Mouse (Mus musculus): ENCODE results near the gene Prpf39. TPM values are rescaled to one million over a fixed set of nuclear protein-coding genes. Genes with fewer than 3 reads are reported as not detected.
A peak's percentile ranks its signal among the peaks of the same experiment; 100 is the strongest.

Gene Prpf39
- polyA plus RNA-seq, 1 experiment, result 5.2 TPM

GRCm38 (mm10) chr12:65074651-65075050 lies 38.5 kb downstream of the Prpf39 start:
- TF ChIP-seq POLR2A (IDR thresholded peaks at IDR 0.05; ENCODE audit: control insufficient read depth, low read depth, low read length) (no peak), CTCF (IDR thresholded peaks at IDR 0.05; ENCODE audit: control insufficient read depth, insufficient read depth, insufficient replicate concordance, low read depth, low read length) (no peak)
- no peak overlapping the region for H3K27ac ChIP-seq (ENCODE audit: control insufficient read depth, insufficient read depth, low read depth, low read length)
- H3K27me3 ChIP-seq (ENCODE audit: control insufficient read depth, insufficient read depth, low read length), result no peaks in the 10 kb centered on the region

DNA sequence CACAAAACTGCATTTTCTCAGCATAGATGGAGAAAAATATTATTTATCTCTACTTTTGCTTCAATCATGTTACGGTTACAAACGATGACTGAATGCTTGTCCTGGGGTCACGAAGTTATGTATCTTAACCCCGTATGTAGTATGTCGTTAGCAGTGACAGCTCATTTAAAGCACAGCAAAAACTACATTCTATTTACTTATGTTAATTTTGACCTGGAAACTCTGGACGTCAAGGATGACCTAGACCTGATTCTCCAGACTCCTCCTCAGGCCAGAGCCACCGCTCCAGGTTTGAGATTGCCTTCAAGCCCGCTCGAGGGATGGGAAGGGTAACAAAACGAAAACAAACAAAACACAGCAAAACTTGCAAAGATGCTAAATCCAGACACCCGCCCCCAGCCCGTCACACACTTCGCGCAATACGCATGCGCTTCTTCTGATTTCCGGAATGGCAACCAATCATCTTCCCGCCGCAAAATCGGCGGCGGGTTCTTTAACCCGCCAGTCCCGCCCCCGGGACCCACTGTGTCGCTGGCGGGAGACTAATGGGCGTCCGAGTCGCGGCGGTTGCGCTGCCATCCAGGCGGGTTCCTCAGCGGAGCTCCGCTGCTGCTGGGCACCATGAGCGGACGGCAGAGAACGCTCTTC lies 39.1 kb downstream of the Prpf39 start, which contains the start of gene Fancm:
Fancm (plus strand) TSS at position 519 of the 648 bp plus-strand sequence.
- Histone ChIP-seq H3K4me3 (ENCODE audit: control insufficient read depth, low read depth, low read length) (peak within 1 kb of the TSS; percentile 97), H3K27ac (ENCODE audit: control insufficient read depth, insufficient read depth, low read depth, low read length) (peak within 1 kb of the TSS; percentile 82), H3K27me3 (ENCODE audit: control insufficient read depth, insufficient read depth, low read length) (no peaks in the 10 kb centered on the region)

More at GRCm38 (mm10) chr12:65074651-65075050, 38.5 kb downstream of the Prpf39 start:
- H3K36me3 ChIP-seq (ENCODE audit: control insufficient read depth, insufficient read depth, low read length), result no peaks in the 10 kb centered on the region
- peaks cover 13% of the 10 kb centered on the region for H3K4me1 ChIP-seq (ENCODE audit: control insufficient read depth, insufficient read depth, low read length)
- H3K4me3 ChIP-seq (ENCODE audit: control insufficient read depth, low read depth, low read length), result no peak overlapping the region

DNA sequence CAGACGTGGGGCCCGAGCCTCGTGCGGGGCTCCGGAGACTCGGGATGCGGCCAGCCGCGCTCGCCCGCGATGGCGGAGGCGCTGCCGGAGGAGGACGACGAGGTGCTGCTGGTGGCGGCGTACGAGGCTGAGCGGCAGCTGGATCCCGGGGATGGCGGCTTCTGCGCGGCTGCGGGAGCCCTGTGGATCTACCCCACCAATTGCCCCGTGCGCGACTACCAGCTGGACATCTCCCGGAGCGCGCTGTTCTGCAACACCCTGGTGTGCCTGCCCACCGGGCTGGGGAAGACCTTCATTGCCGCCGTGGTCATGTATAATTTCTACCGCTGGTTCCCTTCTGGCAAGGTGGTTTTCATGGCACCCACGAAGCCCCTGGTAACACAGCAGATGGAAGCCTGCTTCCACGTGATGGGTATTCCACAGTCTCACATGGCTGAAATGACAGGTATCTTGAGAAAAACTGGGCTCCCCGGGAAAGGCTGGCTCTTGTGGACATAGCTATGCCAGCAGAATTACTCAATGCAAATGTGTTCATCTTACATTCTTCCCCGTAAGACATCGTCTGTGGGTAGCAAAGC lies 39.7 kb downstream of the Prpf39 start:
- Histone ChIP-seq H3K4me1 (ENCODE audit: control insufficient read depth, insufficient read depth, low read length) (peaks cover 13% of the 10 kb centered on the region), H3K27ac (ENCODE audit: control insufficient read depth, insufficient read depth, low read depth, low read length) (peak overlapping the region; percentile 82), H3K36me3 (ENCODE audit: control insufficient read depth, insufficient read depth, low read length) (no peaks in the 10 kb centered on the region), H3K4me3 (ENCODE audit: control insufficient read depth, low read depth, low read length) (peak overlapping the region; percentile 97), H3K27me3 (ENCODE audit: control insufficient read depth, insufficient read depth, low read length) (no peaks in the 10 kb centered on the region)
- no peak; the same call in 1 of the 2 replicates for TF ChIP-seq POLR2A (IDR thresholded peaks at IDR 0.05; ENCODE audit: control insufficient read depth, low read depth, low read length)
- TF ChIP-seq CTCF (IDR thresholded peaks at IDR 0.05; ENCODE audit: control insufficient read depth, insufficient read depth, insufficient replicate concordance, low read depth, low read length), result no peak

More for the DNA sequence above, 39.1 kb downstream of the Prpf39 start, which contains the start of gene Fancm:
- peaks cover 13% of the 10 kb centered on the region for H3K4me1 ChIP-seq (ENCODE audit: control insufficient read depth, insufficient read depth, low read length)
- no peaks in the 10 kb centered on the region for H3K36me3 ChIP-seq (ENCODE audit: control insufficient read depth, insufficient read depth, low read length)
- TF ChIP-seq CTCF (IDR thresholded peaks at IDR 0.05; ENCODE audit: control insufficient read depth, insufficient read depth, insufficient replicate concordance, low read depth, low read length) (no peak), POLR2A (IDR thresholded peaks at IDR 0.05; ENCODE audit: control insufficient read depth, low read depth, low read length) (peak; percentile 82)

DNA sequence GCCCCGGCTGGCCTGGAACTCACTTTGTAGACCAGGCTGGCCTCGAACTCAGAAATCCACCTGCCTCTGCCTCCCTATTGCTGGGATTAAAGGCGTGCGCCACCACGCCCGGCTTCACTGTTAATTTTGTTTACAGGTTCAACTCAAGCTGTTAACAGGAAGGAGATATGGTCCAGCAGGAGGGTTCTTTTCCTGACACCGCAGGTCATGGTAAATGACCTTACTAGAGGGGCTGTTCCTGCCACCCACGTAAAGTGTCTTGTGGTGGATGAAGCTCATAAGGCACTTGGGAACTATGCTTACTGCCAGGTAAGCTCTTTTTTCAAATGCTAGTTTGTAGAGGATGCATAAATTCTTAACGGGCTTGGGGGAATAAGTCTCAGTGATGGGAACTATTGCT lies 40.8 kb downstream of the Prpf39 start:
- Histone ChIP-seq H3K36me3 (ENCODE audit: control insufficient read depth, insufficient read depth, low read length) (no peaks in the 10 kb centered on the region), H3K27ac (ENCODE audit: control insufficient read depth, insufficient read depth, low read depth, low read length) (no peak overlapping the region), H3K4me3 (ENCODE audit: control insufficient read depth, low read depth, low read length) (no peak overlapping the region), H3K4me1 (ENCODE audit: control insufficient read depth, insufficient read depth, low read length) (peaks cover 13% of the 10 kb centered on the region), H3K27me3 (ENCODE audit: control insufficient read depth, insufficient read depth, low read length) (no peaks in the 10 kb centered on the region)
- TF ChIP-seq CTCF (IDR thresholded peaks at IDR 0.05; ENCODE audit: control insufficient read depth, insufficient read depth, insufficient replicate concordance, low read depth, low read length), result no peak
- TF ChIP-seq POLR2A (IDR thresholded peaks at IDR 0.05; ENCODE audit: control insufficient read depth, low read depth, low read length), result no peak

DNA sequence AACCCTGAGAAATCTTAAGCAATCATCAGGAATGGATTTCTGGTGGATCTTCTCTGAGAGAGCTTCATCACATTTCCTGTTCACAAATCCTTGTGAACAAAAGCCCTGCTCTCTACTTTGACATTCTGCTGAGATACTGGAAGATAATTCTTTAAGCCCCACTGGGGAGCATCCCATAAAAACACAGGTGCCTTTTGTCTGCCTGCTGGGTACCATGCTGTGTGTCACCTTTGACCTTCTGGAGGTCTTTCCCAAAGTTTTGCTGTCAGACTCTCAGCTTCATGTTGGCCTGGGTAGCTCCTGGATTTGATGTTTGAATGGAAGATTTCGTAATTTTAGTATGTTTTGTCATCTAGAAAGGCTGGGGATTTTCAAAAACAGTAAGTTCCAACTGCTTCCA lies 72.6 kb downstream of the Prpf39 start:
- Histone ChIP-seq H3K36me3 (ENCODE audit: control insufficient read depth, insufficient read depth, low read length) (peaks cover 2% of the 10 kb centered on the region), H3K4me1 (ENCODE audit: control insufficient read depth, insufficient read depth, low read length) (no peaks in the 10 kb centered on the region), H3K4me3 (ENCODE audit: control insufficient read depth, low read depth, low read length) (no peak overlapping the region), H3K27me3 (ENCODE audit: control insufficient read depth, insufficient read depth, low read length) (no peaks in the 10 kb centered on the region), H3K27ac (ENCODE audit: control insufficient read depth, insufficient read depth, low read depth, low read length) (no peak overlapping the region)
- TF ChIP-seq CTCF (IDR thresholded peaks at IDR 0.05; ENCODE audit: control insufficient read depth, insufficient read depth, insufficient replicate concordance, low read depth, low read length), result no peak
- TF ChIP-seq POLR2A (IDR thresholded peaks at IDR 0.05; ENCODE audit: control insufficient read depth, low read depth, low read length), result no peak

- no peaks in the 10 kb centered on the region for H3K4me1 ChIP-seq (ENCODE audit: control insufficient read depth, insufficient read depth, low read length)
- TF ChIP-seq POLR2A (IDR thresholded peaks at IDR 0.05; ENCODE audit: control insufficient read depth, low read depth, low read length) (no peak), CTCF (IDR thresholded peaks at IDR 0.05; ENCODE audit: control insufficient read depth, insufficient read depth, insufficient replicate concordance, low read depth, low read length) (no peak)
- peaks cover 2% of the 10 kb centered on the region; the same call in 1 of the 2 replicates for H3K36me3 ChIP-seq (ENCODE audit: control insufficient read depth, insufficient read depth, low read length)
- H3K27me3 ChIP-seq (ENCODE audit: control insufficient read depth, insufficient read depth, low read length), result no peaks in the 10 kb centered on the region
- H3K27ac ChIP-seq (ENCODE audit: control insufficient read depth, insufficient read depth, low read depth, low read length), result no peak overlapping the region
- no peak overlapping the region for H3K4me3 ChIP-seq (ENCODE audit: control insufficient read depth, low read depth, low read length)
Measured at GRCm38 (mm10) chr12:65111503-65111902, 75.4 kb downstream of the Prpf39 start.

- no peaks in the 10 kb centered on the region for H3K27me3 ChIP-seq (ENCODE audit: control insufficient read depth, insufficient read depth, low read length)
- TF ChIP-seq POLR2A (IDR thresholded peaks at IDR 0.05; ENCODE audit: control insufficient read depth, low read depth, low read length) (no peak), CTCF (IDR thresholded peaks at IDR 0.05; ENCODE audit: control insufficient read depth, insufficient read depth, insufficient replicate concordance, low read depth, low read length) (no peak)
- no peaks in the 10 kb centered on the region for H3K4me1 ChIP-seq (ENCODE audit: control insufficient read depth, insufficient read depth, low read length)
- H3K27ac ChIP-seq (ENCODE audit: control insufficient read depth, insufficient read depth, low read depth, low read length), result no peak overlapping the region
- no peak overlapping the region for H3K4me3 ChIP-seq (ENCODE audit: control insufficient read depth, low read depth, low read length)
- peaks cover 2% of the 10 kb centered on the region; the same call in 1 of the 2 replicates for H3K36me3 ChIP-seq (ENCODE audit: control insufficient read depth, insufficient read depth, low read length)
Measured at GRCm38 (mm10) chr12:65112811-65113210, 76.7 kb downstream of the Prpf39 start.

Other genes with a start within 250 kb of the Prpf39 start
- 18.6 and 27.8 TPM in 2 replicates for gene Gm527, start 118.4 kb upstream of the Prpf39 start, polyA plus RNA-seq (2012; rRNA removed)
- 9.7 and 13.8 TPM in 2 replicates for gene Klhl28, start 70.8 kb upstream of the Prpf39 start, polyA plus RNA-seq (2012; rRNA removed)
- gene Togaram1, start 70.5 kb upstream of the Prpf39 start, polyA plus RNA-seq (2012; rRNA removed), result 18.8 and 20.3 TPM in 2 replicates
- gene Fkbp3, start 37.7 kb downstream of the Prpf39 start, polyA plus RNA-seq (2012; rRNA removed), result 29.9 and 32.7 TPM in 2 replicates
- gene Fancm, start 39.3 kb downstream of the Prpf39 start, polyA plus RNA-seq (2012; rRNA removed), result 1.6 and 1.9 TPM in 2 replicates
- gene Mis18bp1, start 136.3 kb downstream of the Prpf39 start, polyA plus RNA-seq (2012; rRNA removed), result 1.1 and 2.1 TPM in 2 replicates
- gene Wdr20rt, start 189.2 kb downstream of the Prpf39 start, polyA plus RNA-seq (2012; rRNA removed), result 67.1 and 68.1 TPM in 2 replicates

Measured in testis, adult 2 months (tissue).